Mouse (Mus musculus): ENCODE results near the gene Psen1. TPM values are rescaled to one million over a fixed set of nuclear protein-coding genes. Genes with fewer than 3 reads are reported as not detected.

Gene Psen1
- polyA plus RNA-seq, 1 experiment from 2014 or later = 68.7 TPM

Other genes with a start within 250 kb of the Psen1 start
- gene Dpf3, start 200.4 kb upstream of the Psen1 start, polyA plus RNA-seq (2016; fragmentation: Nextera tagmentation; extraction: Ambion mirVana) = 6.4 and 9.5 TPM in 2 replicates
- 23.6 and 23.8 TPM in 2 replicates for gene Dcaf4, start 167.7 kb upstream of the Psen1 start, polyA plus RNA-seq (2016; fragmentation: Nextera tagmentation; extraction: Ambion mirVana)
- 21.1 and 26.8 TPM in 2 replicates for gene Zfyve1, start 90.9 kb upstream of the Psen1 start, polyA plus RNA-seq (2016; fragmentation: Nextera tagmentation; extraction: Ambion mirVana)
- 284 and 314 TPM in 2 replicates for gene Rbm25, start 56.9 kb upstream of the Psen1 start, polyA plus RNA-seq (2016; fragmentation: Nextera tagmentation; extraction: Ambion mirVana)
- gene Papln, start 75.5 kb downstream of the Psen1 start, polyA plus RNA-seq (2016; fragmentation: Nextera tagmentation; extraction: Ambion mirVana) = 0.09 and 0.10 TPM in 2 replicates
- 34.3 and 37.4 TPM in 2 replicates for gene Numb, start 233.8 kb downstream of the Psen1 start, polyA plus RNA-seq (2016; fragmentation: Nextera tagmentation; extraction: Ambion mirVana)